Mouse (Mus musculus): ENCODE measurements at regions not wholly inside any gene's neighbourhood (a gene's known extent, or its start where the extent isn't known, plus 50 kb on each side); places are given as distances from the start of the nearest gene placed in this dataset.

- TF ChIP-seq CTCF (IDR thresholded peaks at IDR 0.05; ENCODE audit: insufficient read depth, low read length) (no peak), POLR2A (IDR thresholded peaks at IDR 0.05; ENCODE audit: borderline replicate concordance, extremely low read depth, low read depth, low read length) (no peak)
These were observed 761.2 kb downstream of the Adgrl2 start for GRCm38 (mm10) chr3:148229192-148229591.
